Comparison of ENCODE assay signal across 20 mouse cellular contexts in genomic region chr10:27041812-27042211, GRCm38 (mm10).
"Had no signal": no experiment of that assay in that cellular context is flagged by ENCODE, and none has a peak within 500 bp of the region (broad histone marks: within the 10 kb centered on the region; RNA-seq: fewer than 3 reads in every experiment).

No protein-coding gene starts in this region.

- H3K36me3 ChIP-seq: lung, embryonic 15.5 days; midbrain, embryonic 10.5 days; midbrain, embryonic 12.5 days; neural tube, embryonic 13.5 days; neural tube, embryonic 15.5 days; stomach, embryonic 15.5 days had no signal

- H3K9me3 ChIP-seq: lung, embryonic 15.5 days; midbrain, embryonic 10.5 days; midbrain, embryonic 12.5 days; neural tube, embryonic 13.5 days; neural tube, embryonic 15.5 days; stomach, embryonic 15.5 days had no signal

- H3K27me3 ChIP-seq: lung, embryonic 15.5 days; midbrain, embryonic 12.5 days; neural tube, embryonic 13.5 days; neural tube, embryonic 15.5 days; stomach, embryonic 15.5 days had no signal

- H3K4me1 ChIP-seq: lung, embryonic 15.5 days; midbrain, embryonic 12.5 days; neural tube, embryonic 13.5 days; neural tube, embryonic 15.5 days; stomach, embryonic 15.5 days had no signal

- H3K9ac ChIP-seq: liver, postnatal 0 days; lung, embryonic 15.5 days; midbrain, embryonic 12.5 days; neural tube, embryonic 13.5 days; neural tube, embryonic 15.5 days; stomach, embryonic 15.5 days had no signal

- ATAC-seq: liver, postnatal 0 days; midbrain, embryonic 16.5 days had no signal

- H3K4me3 ChIP-seq: lung, embryonic 15.5 days; midbrain, embryonic 10.5 days; midbrain, embryonic 12.5 days; myocyte; neural tube, embryonic 13.5 days; neural tube, embryonic 15.5 days; stomach, embryonic 15.5 days had no signal

- H3K4me2 ChIP-seq: lung, embryonic 15.5 days; midbrain, embryonic 12.5 days; neural tube, embryonic 13.5 days; neural tube, embryonic 15.5 days; stomach, embryonic 15.5 days had no signal

- H3K27ac ChIP-seq: lung, embryonic 15.5 days; midbrain, embryonic 10.5 days; midbrain, embryonic 12.5 days; neural tube, embryonic 13.5 days; neural tube, embryonic 15.5 days; stomach, embryonic 15.5 days; stomach, postnatal 0 days had no signal

- DNase-seq: liver, postnatal 0 days; lung, adult 2 months; lung, postnatal 10 days; lung, postnatal 4 days; midbrain, embryonic 14.5 days; retina, postnatal 1 day; right cerebral cortex, adult 18-20 months; right cerebral cortex, postnatal 14 days; thymus, adult 18-20 months; thymus, postnatal 14 days; thymus, postnatal 36 days had no signal
